ENCODE assay signal across 11 mouse cellular contexts in genomic region chrX:69389738-69390137, GRCm38 (mm10). TPM values are rescaled to one million over a fixed set of nuclear protein-coding genes. Genes with fewer than 3 reads are reported as not detected.
DNase-seq lines count a peak whose midpoint lies in the region; ATAC-seq and TF ChIP-seq lines count a peak whose summit lies in the region.
"Had no signal": no experiment of that assay in that cellular context is flagged by ENCODE, and none has a peak within 500 bp of the region (broad histone marks: within the 10 kb centered on the region; RNA-seq: fewer than 3 reads in every experiment).

No protein-coding gene starts in this region.

- intact Hi-C loops in gastrocnemius, postnatal 14 days (cut with DNase I; ENCODE audit: low total_unique reads): no loop called here

- no peak overlapping the region for H3K27ac ChIP-seq in hindbrain, postnatal 0 days
- H3K27ac ChIP-seq in hindbrain, embryonic 10.5 days: no peak overlapping the region
- H3K27ac ChIP-seq: embryonic facial prominence, embryonic 12.5 days; liver, embryonic 13.5 days had no signal

- no peaks in the 10 kb centered on the region for H3K27me3 ChIP-seq in hindbrain, postnatal 0 days (ENCODE audit: insufficient read depth, low read length)
- no peaks in the 10 kb centered on the region for H3K27me3 ChIP-seq in hindbrain, embryonic 10.5 days (ENCODE audit: insufficient read depth, poor library complexity, severe bottlenecking)
- H3K27me3 ChIP-seq: embryonic facial prominence, embryonic 12.5 days; liver, embryonic 13.5 days had no signal

- no peaks in the 10 kb centered on the region for H3K9me3 ChIP-seq in hindbrain, postnatal 0 days (ENCODE audit: low read length)
- H3K9me3 ChIP-seq in hindbrain, embryonic 10.5 days: no peaks in the 10 kb centered on the region
- H3K9me3 ChIP-seq: embryonic facial prominence, embryonic 12.5 days; liver, embryonic 13.5 days had no signal

- H3K36me3 ChIP-seq in hindbrain, postnatal 0 days (ENCODE audit: insufficient read depth, low read length): no peaks in the 10 kb centered on the region
- H3K36me3 ChIP-seq in hindbrain, embryonic 10.5 days: no peaks in the 10 kb centered on the region
- H3K36me3 ChIP-seq: embryonic facial prominence, embryonic 12.5 days; liver, embryonic 13.5 days had no signal

- H3K4me2 ChIP-seq in hindbrain, postnatal 0 days (ENCODE audit: low read depth, low read length): no peak overlapping the region
- H3K4me2 ChIP-seq: embryonic facial prominence, embryonic 12.5 days; liver, embryonic 13.5 days had no signal

- no peaks in the 10 kb centered on the region for H3K4me1 ChIP-seq in hindbrain, postnatal 0 days (ENCODE audit: insufficient read depth, low read length)
- no peaks in the 10 kb centered on the region for H3K4me1 ChIP-seq in hindbrain, embryonic 10.5 days (replicated peaks)
- H3K4me1 ChIP-seq: embryonic facial prominence, embryonic 12.5 days; liver, embryonic 13.5 days had no signal

- 31% methylated on average over 1 of the region's 1 CpGs for WGBS in hindbrain, postnatal 0 days
- 50% methylated on average over 1 of the region's 1 CpGs for WGBS in hindbrain, embryonic 10.5 days

- no peak overlapping the region for H3K4me3 ChIP-seq in hindbrain, postnatal 0 days (ENCODE audit: low read length)
- no peak overlapping the region for H3K4me3 ChIP-seq in hindbrain, embryonic 10.5 days
- H3K4me3 ChIP-seq: embryonic facial prominence, embryonic 12.5 days; liver, embryonic 13.5 days had no signal

- TF ChIP-seq CTCF in hindbrain, postnatal 0 days (IDR thresholded peaks at IDR 0.05; ENCODE audit: low read depth): peak; percentile 57

- ATAC-seq in hindbrain, postnatal 0 days: no peak
- peak; percentile 53; the same call in 1 of the 2 replicates for ATAC-seq in granulocyte monocyte progenitor cell, adult 5-6 weeks (replicated peaks; ENCODE audit: poor library complexity, severe bottlenecking)
- ATAC-seq in activated CD4-positive, CD25-positive, alpha-beta regulatory T cell, adult 4 months: no peak
- ATAC-seq: midbrain, embryonic 16.5 days had no signal

- no peak overlapping the region for H3K9ac ChIP-seq in hindbrain, postnatal 0 days (replicated peaks; ENCODE audit: low read length)
- H3K9ac ChIP-seq: embryonic facial prominence, embryonic 12.5 days; liver, embryonic 13.5 days had no signal

- DNase-seq in hindbrain, postnatal 0 days (ENCODE audit: low spot score): peak; percentile 43
- DNase-seq in hindbrain, embryonic 10.5 days (ENCODE audit: low spot score): no peak
- peak; percentile 4 for DNase-seq in urinary bladder, postnatal 14 days (ENCODE audit: low spot score)
- DNase-seq in urinary bladder, adult 18-20 months (ENCODE audit: low spot score in 2 of 2): no peak
- DNase-seq in gastrocnemius, postnatal 14 days: no peak
- DNase-seq: liver, embryonic 13.5 days; thymus, postnatal 14 days had no signal

RNA-seq across cellular contexts. Expression of gene Aff2, which starts 29.6 kb away (rescaled TPM):
- total RNA-seq in hindbrain, postnatal 0 days (2014; rRNA removed): 13.7 and 20.0 TPM in 2 replicates
- 17.2 and 17.9 TPM in 2 replicates for polyA plus RNA-seq in hindbrain, postnatal 0 days (2015; fragmentation: Nextera tagmentation; extraction: Ambion mirVana)
- 4.9 and 6.8 TPM in 2 replicates for polyA plus RNA-seq in hindbrain, embryonic 10.5 days (2016; fragmentation: Nextera tagmentation; extraction: Ambion mirVana)
- total RNA-seq in granulocyte monocyte progenitor cell, adult 5-6 weeks (2014; fragmentation: Nextera tagmentation): 3.7 and 4.5 TPM in 2 replicates
- total RNA-seq in granulocyte monocyte progenitor cell, adult 5-6 weeks (2017): 0.98 and 3.1 TPM in 2 replicates
- polyA plus RNA-seq in activated CD4-positive, CD25-positive, alpha-beta regulatory T cell, adult 4 months (2017; shearing (Covaris generic)): under 1 TPM in 1 of 2 experiments, not detected in 1; 0.57 TPM
- total RNA-seq in gastrocnemius, postnatal 14 days (2021): 1 to 10 TPM; 1.0 to 2.1 TPM

Comparison
In these comparisons a context has a peak if more than half of its experiments do, and no peak if none do; other contexts are left out.
1. DNase-seq: peak in hindbrain, postnatal 0 days (single experiment) and urinary bladder, postnatal 14 days (single experiment); none in hindbrain, embryonic 10.5 days (single experiment), urinary bladder, adult 18-20 months (0 of 2) and gastrocnemius, postnatal 14 days (single experiment).